Mouse (Mus musculus) cerebellum, postnatal 4 days (tissue): ENCODE results near the gene Ccdc148.

Experiments used
- DNase-seq, 2 experiments: peaks; one replicate each; pipeline ENCODE4 v3.0.0; 2022; ENCODE audit warnings: low spot score in 2 of 2, mixed read lengths in 1 of 2

Gene Ccdc148

DNA sequence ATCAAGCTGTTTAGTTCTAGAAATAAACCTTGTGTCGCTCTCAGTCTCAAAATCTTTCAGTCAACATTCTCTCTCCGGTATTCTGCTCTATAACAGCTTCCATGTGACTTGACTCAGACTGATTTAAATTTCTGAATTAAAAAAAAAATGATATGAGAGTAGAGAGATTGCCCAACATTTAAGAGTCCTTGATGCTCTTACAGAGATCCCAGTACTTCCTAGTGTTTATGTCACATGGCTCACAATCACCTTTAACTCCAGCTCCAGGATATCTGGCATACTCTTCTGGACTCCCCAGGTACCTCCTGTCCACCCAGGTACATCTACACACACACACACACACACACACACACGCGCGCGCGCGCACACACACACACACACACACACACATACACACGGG lies 248.1 kb downstream of the Ccdc148 start:
- DNase-seq: no peak

DNA sequence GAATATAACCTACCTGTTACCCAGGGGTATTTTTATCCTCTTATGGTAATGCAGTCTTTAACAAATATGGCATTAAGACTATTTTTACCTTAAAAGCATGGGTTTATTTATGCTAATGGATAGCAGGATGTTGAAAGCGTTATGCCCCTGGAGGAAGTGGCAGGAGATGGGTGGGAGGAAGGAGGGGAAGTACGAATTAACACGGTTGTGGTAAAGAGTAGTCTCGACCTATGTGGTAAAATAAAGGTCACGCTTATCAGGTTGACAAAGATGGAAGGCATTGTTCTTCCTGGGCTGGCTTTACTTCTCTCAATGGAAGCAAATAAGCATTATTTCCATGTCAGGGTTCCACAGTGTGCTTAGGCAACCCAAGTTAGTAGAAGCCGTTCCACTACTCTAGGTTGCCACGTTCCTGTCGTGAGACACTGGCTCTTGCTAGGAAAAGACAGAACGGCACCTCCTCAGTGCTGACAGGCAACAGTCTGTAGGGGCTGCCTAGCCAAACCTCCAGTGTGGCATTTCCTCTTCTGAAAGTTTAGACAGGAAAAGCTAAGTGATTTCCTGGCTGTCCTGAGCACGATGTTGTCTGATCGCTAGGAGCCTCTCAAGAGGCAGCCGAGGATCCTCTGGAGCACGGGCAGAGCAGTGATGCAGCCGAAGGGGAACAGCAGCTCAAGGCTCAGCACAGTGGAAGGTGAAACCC lies 253.5 kb downstream of the Ccdc148 start:
- DNase-seq: peak in 1 of 2 experiments; percentile 2

DNA sequence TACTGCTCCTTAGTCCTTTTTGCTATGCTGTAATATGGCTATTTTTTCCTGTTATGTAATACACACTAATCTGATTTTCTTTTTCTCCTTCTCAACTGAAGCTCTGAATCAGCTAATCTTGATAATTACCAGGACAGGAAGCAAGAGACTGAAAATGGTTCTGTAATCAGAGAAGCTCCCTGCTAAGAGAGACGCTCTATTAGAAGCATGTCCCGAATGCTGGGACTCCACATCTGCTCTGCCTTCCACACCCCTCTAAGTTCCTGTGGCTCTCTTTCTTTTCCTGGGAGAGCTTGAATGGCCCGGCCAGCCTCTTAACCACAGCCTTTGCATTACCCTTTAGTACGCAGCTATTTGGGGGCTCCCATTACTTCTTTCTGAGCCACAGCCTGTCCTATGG lies 255.4 kb downstream of the Ccdc148 start:
- no peak for DNase-seq

DNA sequence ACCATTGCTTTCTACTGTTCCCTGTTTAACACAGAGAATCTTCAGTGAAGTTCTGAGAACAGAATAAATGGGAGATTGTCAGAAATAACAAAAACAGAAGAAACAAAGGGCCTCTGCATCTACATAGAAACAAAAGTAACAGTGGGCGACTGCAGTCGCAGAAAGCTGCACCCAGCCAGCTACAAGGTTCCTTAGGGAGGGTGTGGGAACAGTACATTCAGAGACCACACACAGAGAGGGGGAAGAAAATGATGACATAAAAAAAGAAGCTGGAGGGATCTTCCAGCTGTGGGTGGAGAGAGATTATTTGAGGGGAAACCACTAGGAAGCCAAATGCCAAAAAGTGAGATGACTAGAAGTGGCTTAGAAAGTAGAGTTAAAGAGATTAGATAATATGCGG lies 280.6 kb downstream of the Ccdc148 start:
- DNase-seq: no peak

DNA sequence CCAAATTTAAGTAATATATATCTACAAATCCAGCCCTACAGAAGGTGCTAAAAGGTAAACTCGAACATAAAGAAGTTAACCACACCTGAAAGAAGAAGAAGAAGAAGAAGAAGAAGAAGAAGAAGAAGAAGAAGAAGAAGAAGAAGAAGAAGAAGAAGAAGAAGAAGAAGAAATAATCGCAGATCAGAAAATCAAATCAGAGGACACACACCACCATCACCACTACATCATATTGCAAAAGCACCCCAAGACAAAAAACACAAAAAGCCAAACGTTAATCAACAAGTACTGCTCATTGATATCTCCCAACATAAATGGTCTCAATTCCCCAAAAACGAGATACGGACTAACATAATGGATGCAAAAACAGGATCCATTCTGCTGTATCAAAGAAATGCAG lies 301.3 kb downstream of the Ccdc148 start, which contains the start of gene Gm11099:
Gene Gm11099, plus strand, starts transcription at position 301 of the 400 bp plus-strand sequence.
- DNase-seq: no peak

DNA sequence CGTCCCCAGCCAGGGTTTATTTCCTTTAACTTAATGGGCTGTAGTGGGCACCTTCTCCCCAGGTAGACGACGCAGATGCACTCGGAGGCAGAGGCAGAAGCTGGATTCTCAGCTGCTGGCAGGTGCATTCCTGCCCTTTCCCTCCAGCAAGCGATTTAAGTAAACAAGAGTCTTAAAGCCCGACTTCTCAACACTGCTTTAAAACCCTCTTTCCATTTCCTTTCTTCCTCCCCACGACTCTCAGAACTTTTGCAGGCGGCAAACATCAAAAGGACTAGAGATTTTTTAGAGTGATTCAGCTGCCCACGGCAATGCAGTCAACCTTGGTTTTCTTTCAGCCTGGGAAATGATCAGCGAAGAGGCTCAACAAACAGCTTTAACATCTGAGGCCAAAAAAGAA lies 316.0 kb downstream of the Ccdc148 start:
- DNase-seq: no peak

DNA sequence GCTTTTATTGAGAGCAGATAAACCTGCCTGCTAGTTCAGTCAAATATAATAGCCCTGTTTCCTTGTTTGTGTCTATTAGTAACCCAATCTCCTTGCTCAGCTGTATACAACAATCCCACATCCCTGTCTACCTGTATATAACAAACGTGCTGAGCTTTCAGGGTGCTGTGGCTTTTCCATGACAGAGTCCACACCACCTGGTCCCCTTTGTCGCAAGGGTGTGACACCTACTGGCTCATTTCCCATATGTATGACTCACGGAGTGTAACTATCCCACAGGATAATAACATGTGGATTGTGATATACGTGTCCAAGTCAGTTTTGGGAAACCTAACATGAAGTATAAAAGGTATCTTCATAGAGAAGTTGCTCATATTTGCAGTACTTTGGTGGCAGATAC lies 318.0 kb downstream of the Ccdc148 start:
- DNase-seq: no peak

DNA sequence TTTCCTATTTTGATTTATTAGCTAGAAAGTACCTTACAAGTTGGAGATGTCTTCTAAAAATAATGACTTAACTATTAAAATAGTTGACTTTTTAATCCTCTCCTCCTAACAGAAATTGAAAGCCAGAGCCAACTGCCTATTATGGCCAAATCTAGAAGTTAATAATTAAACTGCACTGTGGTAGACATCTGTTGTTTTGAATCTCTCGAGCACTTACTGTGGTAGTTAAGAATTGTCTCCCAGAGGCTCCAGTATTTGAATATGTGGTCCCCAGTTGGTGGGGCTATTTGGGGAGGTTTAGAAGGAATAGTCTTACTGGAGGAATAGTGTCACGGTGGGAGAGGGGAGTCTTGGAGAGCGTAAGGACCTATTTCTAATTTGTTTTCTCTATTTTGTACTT lies 319.5 kb downstream of the Ccdc148 start:
- no peak for DNase-seq

DNA sequence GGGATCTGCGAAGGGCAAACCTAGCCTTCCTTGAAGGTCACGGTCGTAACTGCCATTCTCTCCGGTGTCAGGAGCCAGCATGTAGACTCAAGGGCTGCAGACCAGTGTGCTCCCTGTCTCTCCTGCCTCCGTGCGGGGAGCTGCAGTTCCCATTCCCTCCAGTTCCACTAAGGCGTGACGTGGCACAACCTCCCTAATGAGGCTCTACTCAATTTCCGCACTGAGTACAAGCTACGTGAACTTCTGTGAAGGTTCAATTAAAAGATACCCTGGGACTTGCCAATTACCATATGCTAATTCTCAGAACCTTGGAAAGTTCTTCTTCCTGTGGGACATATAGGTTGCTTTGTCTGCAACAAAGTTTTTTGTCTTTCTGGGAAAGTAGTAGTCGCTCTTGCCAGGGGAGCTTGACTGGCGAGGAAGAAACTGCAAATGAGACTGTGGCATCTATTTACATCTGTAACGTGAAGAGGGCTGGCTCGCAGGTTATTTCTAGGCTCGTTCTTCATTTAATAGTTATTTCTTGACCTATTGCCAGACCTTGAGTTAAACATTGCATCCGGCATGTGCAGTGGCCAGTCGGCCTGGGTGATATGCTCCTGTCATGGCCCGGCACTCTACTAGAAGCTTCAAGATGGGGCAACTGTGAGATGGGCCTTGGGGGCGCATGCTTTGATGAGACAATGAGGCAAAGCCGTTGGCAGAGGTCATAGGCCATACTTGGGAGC lies 328.1 kb downstream of the Ccdc148 start:
- no peak for DNase-seq

DNA sequence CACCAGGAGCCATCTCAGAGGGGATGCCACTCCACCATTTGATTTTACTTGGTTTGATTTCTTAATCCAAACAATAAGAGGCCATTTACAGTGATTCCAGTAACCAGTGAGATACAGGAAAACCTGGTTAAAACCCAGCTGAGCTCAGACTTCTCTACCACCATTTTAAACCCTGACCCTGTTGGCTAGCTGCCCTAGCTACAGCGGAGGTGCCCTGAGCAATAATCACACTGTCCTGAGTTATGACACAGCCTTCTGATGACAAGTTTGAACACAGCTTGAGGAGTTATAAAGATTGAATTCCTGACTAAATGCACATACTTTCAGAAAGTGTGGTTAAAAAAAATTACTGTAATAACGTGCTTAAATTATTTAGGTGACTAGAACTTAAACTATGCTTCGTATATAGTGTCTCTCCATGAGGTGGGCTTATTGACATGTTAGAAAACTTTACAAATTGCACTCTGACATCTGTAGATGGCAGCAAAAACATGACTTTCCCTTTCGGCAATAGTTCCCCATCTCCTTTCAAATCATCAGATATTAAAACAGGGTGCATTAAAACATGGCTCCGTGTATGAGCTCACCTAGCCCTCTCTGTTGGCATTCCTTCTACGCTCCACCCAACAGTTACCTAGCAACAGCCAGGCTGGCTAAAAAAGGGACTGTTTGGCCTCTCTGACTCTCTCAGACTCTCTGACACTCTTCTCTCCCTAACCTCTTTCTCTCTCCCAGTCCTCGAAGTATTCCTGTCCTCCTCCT lies 330.3 kb downstream of the Ccdc148 start:
- no peak for DNase-seq

DNA sequence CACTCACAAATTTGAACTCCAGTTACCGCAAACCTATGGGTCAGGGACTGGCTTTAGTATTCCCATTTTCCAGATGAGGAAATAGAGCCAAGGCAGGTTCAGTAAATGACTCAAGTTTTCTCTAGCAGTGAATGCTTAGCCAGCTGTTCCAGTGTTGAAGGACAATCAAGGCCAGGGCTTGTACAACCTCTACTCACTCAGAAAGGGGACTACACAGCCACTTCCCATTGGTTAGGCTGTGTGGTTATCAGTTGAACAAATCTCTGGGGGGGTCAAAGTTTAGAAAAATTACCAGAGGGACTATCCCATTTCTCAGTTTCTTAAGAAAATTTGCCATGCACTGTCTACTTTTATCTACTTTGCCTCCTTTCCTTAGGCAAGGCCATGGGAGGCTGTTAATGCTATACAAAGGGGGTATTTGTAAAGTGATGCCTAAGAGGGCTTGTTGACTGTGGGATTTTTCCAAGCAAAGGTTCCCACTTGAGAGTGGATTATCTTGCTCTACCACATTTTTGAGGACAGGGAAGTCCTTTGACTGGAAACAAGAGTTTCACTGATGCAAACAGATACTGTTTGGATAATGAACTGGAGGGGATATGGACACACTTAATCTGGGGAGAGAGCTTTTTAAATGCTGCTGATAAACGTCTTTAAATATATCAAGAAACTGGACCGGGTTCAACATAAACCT lies 331.4 kb downstream of the Ccdc148 start:
- DNase-seq: no peak

DNA sequence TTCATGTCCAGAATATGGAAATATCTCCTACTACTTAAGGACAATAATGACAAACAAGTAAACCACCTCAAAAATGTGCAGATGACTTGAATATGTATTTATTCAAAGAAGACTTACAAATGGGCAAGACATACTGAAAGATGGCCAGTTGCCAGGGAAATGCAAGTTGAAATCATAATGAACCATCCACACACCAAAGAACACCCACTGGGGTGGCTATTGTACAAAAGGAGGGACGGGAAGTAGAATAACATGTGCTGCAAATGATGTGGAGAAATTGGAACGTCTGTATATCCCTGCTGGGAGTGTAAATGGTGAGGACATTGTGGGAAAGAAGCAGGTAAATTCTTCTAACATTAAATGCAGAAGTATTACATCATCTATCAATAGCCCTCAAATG lies 347.5 kb downstream of the Ccdc148 start:
- no peak for DNase-seq

DNA sequence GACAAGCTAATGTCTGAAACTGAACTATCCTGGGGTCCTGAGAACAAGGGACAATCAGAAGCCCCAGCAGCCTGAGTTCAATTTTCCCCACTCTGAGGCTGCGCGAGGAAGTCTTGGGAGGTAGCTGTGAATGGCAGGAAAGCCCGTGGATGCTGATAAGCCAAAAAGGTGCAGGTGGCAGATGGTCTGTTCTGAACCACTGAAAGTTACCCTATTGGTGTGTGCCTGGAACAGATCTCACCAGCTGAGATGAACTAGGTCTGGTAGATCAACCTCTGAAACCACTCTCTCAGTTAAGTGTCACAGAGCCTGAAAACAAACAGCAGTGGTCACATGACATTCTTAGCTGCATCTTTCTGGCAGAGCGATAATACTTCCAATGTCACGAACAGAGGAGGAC lies 360.9 kb downstream of the Ccdc148 start:
- no peak for DNase-seq

DNA sequence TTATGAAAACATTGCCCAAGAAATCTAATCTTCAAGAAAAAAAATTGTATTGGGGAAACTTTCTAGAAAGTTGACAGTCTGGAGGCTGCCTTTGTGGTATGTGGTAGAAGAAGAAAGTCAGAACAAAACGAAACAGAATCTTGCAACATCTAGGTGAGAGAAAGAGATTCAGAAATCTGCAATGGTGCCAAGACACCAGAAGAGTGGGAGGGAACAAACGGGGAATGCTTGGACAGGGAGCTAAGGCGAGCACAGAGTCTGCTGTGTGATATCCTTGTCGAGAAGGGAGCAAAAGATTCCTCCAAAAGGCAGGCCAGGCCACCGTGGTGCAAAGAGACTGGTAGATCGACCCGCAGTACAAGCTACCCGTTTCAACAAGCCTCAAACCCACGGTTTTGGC lies 361.4 kb downstream of the Ccdc148 start:
- no peak for DNase-seq

DNA sequence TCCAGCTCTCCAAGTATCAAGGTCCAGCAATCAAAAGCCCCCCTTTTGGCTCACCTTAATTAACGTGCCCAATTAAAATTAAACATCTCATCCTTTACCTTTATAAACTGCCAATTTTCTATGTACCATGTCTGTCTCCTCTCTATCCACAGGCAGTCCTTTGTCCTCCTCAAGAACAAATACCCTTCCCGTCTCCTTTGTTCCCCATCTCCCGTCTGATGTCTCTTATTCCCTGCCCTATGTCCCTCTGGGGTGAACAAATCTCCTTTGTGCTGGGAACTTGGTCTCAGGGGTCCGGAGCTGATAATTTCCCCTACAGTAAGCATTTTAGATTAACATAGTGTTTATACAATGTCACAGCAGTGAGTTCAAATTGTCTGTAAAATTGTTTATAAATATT lies 363.0 kb downstream of the Ccdc148 start:
- no peak for DNase-seq

DNA sequence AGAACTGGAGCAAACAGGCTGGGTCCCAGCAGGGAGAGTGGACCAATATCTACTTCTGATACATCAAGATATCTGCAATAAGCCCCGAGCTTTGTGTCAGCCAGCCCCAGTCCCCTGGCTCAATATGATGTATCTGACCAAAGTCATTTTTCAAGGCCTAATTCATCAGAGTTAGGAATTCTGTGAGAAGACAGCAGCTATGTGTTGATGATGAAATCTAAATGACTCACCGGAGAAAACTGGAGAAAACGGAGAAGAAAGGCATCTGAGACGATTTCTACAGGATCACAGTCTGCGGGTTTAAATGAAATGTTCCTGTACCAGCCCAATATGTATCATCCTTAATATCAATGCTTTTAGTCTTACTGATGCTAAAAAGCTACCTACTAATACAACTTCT lies 365.1 kb downstream of the Ccdc148 start:
- no peak for DNase-seq

DNA sequence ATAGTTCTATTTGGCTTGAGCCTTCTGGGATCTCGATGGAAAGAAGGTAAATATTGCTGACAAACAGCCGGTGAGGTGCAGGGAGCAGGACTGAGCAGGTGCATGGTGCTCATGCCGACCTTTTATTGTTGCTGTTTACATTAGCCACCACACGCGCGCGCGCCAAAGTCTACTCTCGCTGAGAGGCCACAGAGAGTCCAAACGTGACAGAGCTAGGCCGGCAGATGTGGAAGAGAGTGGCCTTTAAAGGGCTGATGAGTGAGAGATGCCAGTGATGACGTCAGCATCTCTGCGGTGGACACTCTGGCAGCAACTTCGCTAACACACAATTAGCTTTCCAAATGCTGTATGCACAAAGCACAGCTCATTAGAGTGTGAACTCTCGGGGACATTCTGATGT lies 366.0 kb downstream of the Ccdc148 start:
- no peak for DNase-seq

DNA sequence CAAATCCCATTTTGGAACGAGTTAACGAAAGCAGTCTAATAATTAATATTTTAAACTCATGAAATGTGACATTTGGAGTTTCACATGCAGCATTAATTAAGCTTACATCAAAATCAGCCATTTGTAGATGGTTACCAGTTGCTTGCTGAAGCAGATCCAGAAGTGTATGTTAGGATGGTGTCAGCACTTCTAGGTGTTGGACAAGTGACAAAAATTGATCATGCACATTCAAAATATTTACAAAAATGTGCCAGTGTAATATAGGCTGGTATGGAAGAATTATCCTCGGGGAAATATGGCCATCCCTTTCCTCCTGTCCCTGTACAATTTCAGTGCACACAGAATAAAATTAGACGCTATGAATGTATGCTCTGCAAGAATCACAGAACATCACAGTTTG lies 370.1 kb downstream of the Ccdc148 start:
- DNase-seq: no peak

DNA sequence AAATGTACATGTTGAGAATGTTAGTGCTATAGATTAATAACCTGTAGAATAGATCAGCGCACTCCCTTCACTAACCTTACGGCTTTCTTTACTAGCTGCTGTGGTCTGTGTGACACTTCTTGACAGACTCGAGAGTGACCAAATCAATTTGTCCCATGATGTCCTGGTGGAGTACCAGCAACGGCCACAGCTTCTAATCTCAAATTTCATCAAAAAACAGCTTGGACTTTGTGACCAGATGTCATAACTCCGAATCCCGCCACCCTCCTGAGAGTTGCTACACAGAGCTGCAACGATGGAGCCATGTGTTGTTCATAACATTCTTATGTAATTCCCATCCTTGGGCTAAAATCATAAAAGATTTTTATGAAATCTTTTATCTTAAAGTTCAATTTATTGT lies 370.5 kb downstream of the Ccdc148 start:
- no peak for DNase-seq

DNA sequence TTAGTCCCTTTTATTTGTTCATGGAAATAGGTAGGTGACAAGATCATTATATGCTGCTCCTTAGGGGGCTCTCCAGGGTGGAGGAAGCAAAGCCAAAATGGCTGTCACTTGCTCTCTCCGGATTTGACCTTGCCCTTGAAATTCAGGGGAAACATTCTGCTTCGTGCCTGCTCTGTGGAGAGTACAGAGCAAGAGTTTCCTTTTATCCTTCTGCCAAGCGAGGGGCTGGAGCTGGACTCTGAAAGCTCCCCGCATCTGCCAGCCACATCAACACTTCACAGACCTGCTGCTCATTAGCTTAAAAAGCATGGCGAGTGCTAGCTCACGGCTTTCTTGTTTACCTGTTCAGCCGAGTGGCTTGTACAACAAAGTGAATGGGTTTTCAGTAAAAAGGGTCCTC lies 373.1 kb downstream of the Ccdc148 start:
- DNase-seq: no peak

DNA sequence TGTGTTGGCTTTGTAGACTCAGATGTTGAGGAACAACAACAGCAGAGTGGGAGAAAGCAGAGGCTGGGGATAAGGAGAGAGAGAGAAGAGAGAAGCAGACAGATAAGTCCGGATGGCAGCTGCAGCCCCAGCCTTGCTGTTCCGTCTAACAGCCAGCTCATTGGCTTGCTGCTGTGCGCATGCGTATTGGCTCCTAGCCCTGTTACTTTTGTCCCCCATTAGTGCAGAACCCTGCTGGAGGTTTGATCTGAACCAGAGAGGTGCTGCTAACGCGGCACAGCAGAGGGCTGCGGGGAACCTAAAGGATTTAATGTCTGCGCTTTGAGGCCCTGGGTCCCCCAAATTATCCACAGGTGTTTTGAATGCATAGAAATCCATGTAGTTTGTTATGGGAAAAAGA lies 373.8 kb downstream of the Ccdc148 start:
- peak in 1 of 2 experiments; percentile 10 for DNase-seq

DNA sequence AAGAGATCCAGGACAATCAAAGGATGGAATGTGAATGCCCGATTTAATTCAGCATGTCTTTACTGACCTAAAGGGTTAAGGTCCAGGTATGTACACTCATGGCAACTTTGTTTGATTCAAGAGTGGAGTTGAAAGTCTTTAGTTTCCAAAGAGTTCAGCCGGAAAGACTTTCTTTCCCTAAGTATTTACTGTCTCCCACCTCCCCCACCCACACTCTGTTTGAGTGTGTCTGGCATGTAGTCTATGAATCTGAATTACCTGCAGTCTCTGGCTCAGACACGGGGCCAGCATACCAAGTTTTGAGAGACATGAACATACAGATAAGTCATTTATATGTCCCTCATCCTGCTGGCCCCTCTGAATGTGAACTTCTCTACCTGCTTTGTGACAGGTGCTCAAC lies 374.3 kb downstream of the Ccdc148 start:
- DNase-seq: no peak
